Mouse (Mus musculus) mouse embryonic stem cell (cell line): Measurements from ENCODE around the gene Tbc1d20.
"Not testable (repeated sequence)": the region's sequence is repeated elsewhere in the genome, so short reads cannot be mapped to it uniquely, and the experiment has no call there.

Source experiments
- in situ Hi-C, 2 experiments: fragments of 300-500 bp; cut with MboI; formaldehyde crosslinking; loops; 1 replicate in 1 of 2; 3 replicates in 1 of 2; pipeline ENCODE4 v1.14.3; 2019 to 2020; ENCODE audit warnings: low sequenced_read_pairs in 2 of 2, low pct_unique_long_range_greater_than_20kb in 1 of 2, mixed read lengths in 1 of 2; ENCODE audit not compliant: unreplicated experiment in 1 of 2

Gene Tbc1d20

GRCm38 (mm10) chr2:152346776-152347465, 53.3 kb downstream of the Tbc1d20 start:
- in situ Hi-C loops: no loop called here

- in situ Hi-C loops: no loop called here
These were observed 54.1 kb downstream of the Tbc1d20 start for GRCm38 (mm10) chr2:152347722-152348121.

GRCm38 (mm10) chr2:152349205-152349604, 55.6 kb downstream of the Tbc1d20 start:
- in situ Hi-C loops: no loop called here

- in situ Hi-C loops: no loop called here
These were observed 56.4 kb downstream of the Tbc1d20 start for GRCm38 (mm10) chr2:152349842-152350540.

GRCm38 (mm10) chr2:152357254-152357653, 63.6 kb downstream of the Tbc1d20 start:
- in situ Hi-C loops: no loop called here

- in situ Hi-C loops: not testable (repeated sequence)
These were observed 65.3 kb downstream of the Tbc1d20 start for GRCm38 (mm10) chr2:152358977-152359376.

- in situ Hi-C loops: loop anchor here in 1 of 2 experiments (10.0 kb wide), 1 partner anchor 255 kb away; the partner anchor contains the start of gene Srxn1
These were observed 66.0 kb downstream of the Tbc1d20 start for GRCm38 (mm10) chr2:152359616-152360015.

GRCm38 (mm10) chr2:152360271-152360775, 66.7 kb downstream of the Tbc1d20 start:
- in situ Hi-C loops: loop anchor here in 1 of 2 experiments (10.0 kb wide), 1 partner anchor 256 kb away; the partner anchor contains the start of gene Srxn1

GRCm38 (mm10) chr2:152361193-152361592, 67.6 kb downstream of the Tbc1d20 start:
- in situ Hi-C loops: loop anchor here in 1 of 2 experiments (10.0 kb wide), 1 partner anchor 256 kb away; the partner anchor contains the start of gene Srxn1
